Mouse (Mus musculus): ENCODE data around the gene Gm27235.

Gm27235 gene

GRCm38 (mm10) chr9:35790001-35790400 lies at the start of gene Gm27235, which contains the start of gene D730048I06Rik:
Gm27235 (minus strand) TSS chr9:35790101.
D730048I06Rik (minus strand) TSS chr9:35790112.
- no peak for TF ChIP-seq GATA4 (IDR thresholded peaks at IDR 0.05; ENCODE audit: insufficient replicate concordance, low read length)

DNA sequence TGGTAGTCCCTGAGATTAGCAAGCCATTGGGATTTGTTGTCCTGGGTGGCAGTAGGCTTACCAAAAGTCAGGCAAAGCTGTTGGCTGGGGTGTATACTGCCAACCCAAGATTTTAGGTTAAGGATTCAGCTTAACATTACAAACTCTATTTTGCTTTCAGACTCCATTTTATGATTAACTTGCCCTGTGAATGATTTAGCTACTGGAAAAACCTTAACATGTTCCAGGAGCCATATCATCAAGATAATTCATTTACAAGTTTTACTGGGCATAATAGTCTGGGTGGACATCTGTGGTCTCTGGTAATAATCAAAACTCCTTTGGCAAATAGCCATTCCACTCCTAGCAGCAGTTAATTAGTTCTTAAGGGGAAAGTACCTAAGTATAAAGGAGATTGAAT lies 8.2 kb upstream of the Gm27235 start:
- no peak for TF ChIP-seq GATA4 (IDR thresholded peaks at IDR 0.05; ENCODE audit: insufficient replicate concordance, low read length)

DNA sequence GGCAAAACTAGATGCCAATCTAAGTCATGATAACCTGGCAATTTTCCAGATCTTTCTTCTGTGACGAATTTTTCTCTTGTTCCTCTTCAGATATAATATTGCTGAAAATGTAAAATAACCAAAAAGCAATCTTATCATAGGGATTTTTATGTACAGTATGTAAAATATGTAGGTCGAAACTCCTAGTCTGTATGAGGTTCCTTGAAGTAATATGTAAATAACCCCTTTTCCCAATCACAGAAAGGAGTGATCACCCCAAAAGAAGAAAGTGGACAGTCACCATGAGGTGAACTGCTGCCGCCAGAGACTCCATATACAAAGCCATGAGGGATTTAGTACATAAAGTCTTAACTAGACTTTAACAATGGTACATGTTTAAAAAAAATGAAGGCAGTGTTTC lies 11.9 kb downstream of the Gm27235 start, which contains the start of gene Gm17727:
TSS of gene Gm17727 (minus strand) at position 101 of the 400 bp plus-strand sequence.
- no peak for TF ChIP-seq GATA4 (IDR thresholded peaks at IDR 0.05; ENCODE audit: insufficient replicate concordance, low read length)

DNA sequence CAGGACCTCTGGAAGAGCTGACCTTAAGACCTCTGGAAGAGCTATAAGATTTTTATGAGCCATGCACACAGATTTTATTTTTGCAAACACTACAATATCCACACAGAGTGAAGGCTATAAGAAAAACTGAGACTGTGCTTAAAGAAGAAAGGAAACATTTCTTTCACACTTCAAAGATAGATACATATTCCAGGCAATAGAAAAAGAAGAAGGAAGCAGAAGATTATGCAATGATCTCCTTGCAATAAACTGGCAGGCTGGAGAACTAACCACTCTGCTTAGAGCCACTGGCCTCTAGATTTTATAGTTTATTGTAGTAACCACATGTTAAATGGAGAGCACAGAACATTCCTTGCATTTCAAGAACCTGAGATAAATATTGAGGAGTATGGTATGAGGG lies 33.1 kb downstream of the Gm27235 start:
- TF ChIP-seq GATA4 (IDR thresholded peaks at IDR 0.05; ENCODE audit: insufficient replicate concordance, low read length) = no peak

GRCm38 (mm10) chr9:35740749-35741148 lies 49.2 kb downstream of the Gm27235 start, which contains the start of gene Gm17677:
Gm17677 (plus strand) TSS chr9:35741049.
- no peak for TF ChIP-seq GATA4 (IDR thresholded peaks at IDR 0.05; ENCODE audit: insufficient replicate concordance, low read length)
